Mouse (Mus musculus) lung, adult 2 months (tissue): Measurements from ENCODE around the gene Casp7. TPM values are rescaled to one million over a fixed set of nuclear protein-coding genes. Genes with fewer than 3 reads are reported as not detected.

Experiments
- DNase-seq: peaks from one replicate; pipeline ENCODE4 v3.0.0; 2022
- H3K4me1 ChIP-seq: fragments of 200-500 bp; 2 replicates; pipeline ENCODE4 v1.6.1; 2011; ENCODE audit warnings: low read length; ENCODE audit not compliant: control insufficient read depth, insufficient read depth
- H3K4me3 ChIP-seq: fragments of 200-500 bp; replicated peaks from 2 replicates; pipeline ENCODE3; 2011; ENCODE audit warnings: low read depth, mild to moderate bottlenecking, control low read depth, low read length; ENCODE audit errors: extremely low read depth
- CTCF ChIP-seq: fragments of 200-500 bp; IDR thresholded peaks from 2 replicates; pipeline ENCODE4 v1.5.1; 2011; ENCODE audit warnings: mild to moderate bottlenecking, low read length, control low read depth; ENCODE audit not compliant: insufficient read depth
- POLR2A ChIP-seq: fragments of 200-500 bp; IDR thresholded peaks from 2 replicates; pipeline ENCODE4 v1.6.1; 2011; ENCODE audit warnings: low read depth, mild to moderate bottlenecking, control low read depth, low read length, borderline replicate concordance; ENCODE audit errors: extremely low read depth
- WGBS: fragments of 180-500 bp; shearing (Covaris S2); methylation state at CpG from one replicate; pipeline ENCODE4 v1.1.7; 2018; 5-methylcytosine and 5-hydroxymethylcytosine counted together
- polyA plus RNA-seq: library from polyadenylated mRNA; depleted of rRNA; stranded (reverse); fragments of >200 nt; gene quantifications from 2 replicates; pipeline ENCODE4 v1.2.3, GENCODE M21; 2012

Gene Casp7
- polyA plus RNA-seq, 1 experiment = 17.3 TPM

- no peak for TF ChIP-seq CTCF
- TF ChIP-seq POLR2A = no peak
- no peak overlapping the region for H3K4me3 ChIP-seq
- no peaks in the 10 kb centered on the region for H3K4me1 ChIP-seq
- no peak for DNase-seq
- WGBS = 67% methylated on average over 11 of the region's 11 CpGs
Measured at GRCm38 (mm10) chr19:56366168-56366567, 30.8 kb upstream of the Casp7 start.

GRCm38 (mm10) chr19:56366625-56367024, 30.3 kb upstream of the Casp7 start:
- no peaks in the 10 kb centered on the region for H3K4me1 ChIP-seq
- TF ChIP-seq CTCF (no peak), POLR2A (no peak)
- no peak for DNase-seq
- WGBS = 71% methylated on average over 9 of the region's 9 CpGs
- no peak overlapping the region for H3K4me3 ChIP-seq

GRCm38 (mm10) chr19:56367778-56368177, 29.2 kb upstream of the Casp7 start:
- Histone ChIP-seq H3K4me1 (no peaks in the 10 kb centered on the region), H3K4me3 (no peak overlapping the region)
- DNase-seq = no peak
- no peak for TF ChIP-seq POLR2A
- no peak for TF ChIP-seq CTCF
- WGBS = 74% methylated on average over 7 of the region's 7 CpGs

GRCm38 (mm10) chr19:56368912-56369311, 28.0 kb upstream of the Casp7 start:
- Histone ChIP-seq H3K4me3 (no peak overlapping the region), H3K4me1 (no peaks in the 10 kb centered on the region)
- no peak for DNase-seq
- TF ChIP-seq POLR2A (no peak), CTCF (no peak)
- WGBS = 74% methylated on average over 7 of the region's 7 CpGs

- DNase-seq = no peak
- Histone ChIP-seq H3K4me3 (no peak overlapping the region), H3K4me1 (no peaks in the 10 kb centered on the region)
- 78% methylated on average over 6 of the region's 6 CpGs for WGBS
- TF ChIP-seq POLR2A (no peak), CTCF (no peak)
Measured at GRCm38 (mm10) chr19:56370389-56371150, 26.4 kb upstream of the Casp7 start.

- H3K4me3 ChIP-seq = no peak overlapping the region
- WGBS = 85% methylated on average over 7 of the region's 7 CpGs
- no peaks in the 10 kb centered on the region for H3K4me1 ChIP-seq
- DNase-seq = no peak
- no peak for TF ChIP-seq CTCF
- TF ChIP-seq POLR2A = no peak
Measured at GRCm38 (mm10) chr19:56372226-56372625, 24.7 kb upstream of the Casp7 start.

- 84% methylated on average over 5 of the region's 5 CpGs for WGBS
- TF ChIP-seq POLR2A (no peak), CTCF (no peak)
- no peak for DNase-seq
- Histone ChIP-seq H3K4me1 (no peaks in the 10 kb centered on the region), H3K4me3 (no peak overlapping the region)
Measured at GRCm38 (mm10) chr19:56373246-56373645, 23.7 kb upstream of the Casp7 start.

GRCm38 (mm10) chr19:56374011-56374410, 22.9 kb upstream of the Casp7 start:
- H3K4me3 ChIP-seq = no peak overlapping the region
- no peak for TF ChIP-seq CTCF
- TF ChIP-seq POLR2A = no peak
- 66% methylated on average over 10 of the region's 10 CpGs for WGBS
- no peaks in the 10 kb centered on the region for H3K4me1 ChIP-seq
- no peak for DNase-seq

- Histone ChIP-seq H3K4me3 (no peak overlapping the region), H3K4me1 (no peaks in the 10 kb centered on the region)
- WGBS = 76% methylated on average over 5 of the region's 5 CpGs
- no peak for DNase-seq
- no peak for TF ChIP-seq POLR2A
- no peak for TF ChIP-seq CTCF
Measured at GRCm38 (mm10) chr19:56378007-56378406, 18.9 kb upstream of the Casp7 start.

GRCm38 (mm10) chr19:56378554-56379172, 18.3 kb upstream of the Casp7 start:
- no peak for DNase-seq
- whole genome bisulfite sequencing = 48% methylated on average over 13 of the region's 13 CpGs
- Histone ChIP-seq H3K4me3 (no peak overlapping the region), H3K4me1 (no peaks in the 10 kb centered on the region)
- no peak for TF ChIP-seq CTCF
- TF ChIP-seq POLR2A = no peak
